Mouse (Mus musculus) CH12.LX (cell line): ENCODE results near the gene Slco1c1. TPM values are rescaled to one million over a fixed set of nuclear protein-coding genes. Genes with fewer than 3 reads are reported as not detected.

Source experiments
- DNase-seq: peaks from one replicate; pipeline ENCODE4 v3.0.0-alpha.2; 2013; ENCODE audit errors: extremely low read depth
- H3K27ac ChIP-seq: 2 replicates; pipeline ENCODE4 v1.5.1; 2012; ENCODE audit warnings: low read depth, mild to moderate bottlenecking, control low read depth, moderate library complexity; ENCODE audit not compliant: insufficient read depth
- H3K27me3 ChIP-seq: replicated peaks from 2 replicates; pipeline ENCODE3; 2012; ENCODE audit warnings: inconsistent platforms
- H3K36me3 ChIP-seq, 2 experiments: replicated peaks in 1 of 2; 2 replicates each; pipeline versions ENCODE3 to v1.6.1; 2012; ENCODE audit warnings: inconsistent platforms in 1 of 2, low read length in 1 of 2, mild to moderate bottlenecking in 1 of 2, mixed read lengths in 1 of 2, moderate library complexity in 1 of 2; ENCODE audit not compliant: control insufficient read depth in 1 of 2, insufficient read depth in 1 of 2
- H3K4me1 ChIP-seq, 2 experiments: 2 replicates each; pipeline ENCODE4 v1.6.1; 2012; ENCODE audit warnings: inconsistent platforms in 1 of 2, moderate library complexity in 1 of 2; ENCODE audit not compliant: insufficient read depth in 2 of 2, control insufficient read depth in 1 of 2
- H3K4me2 ChIP-seq: 2 replicates; pipeline ENCODE4 v1.6.1; 2012; ENCODE audit warnings: low read depth, mild to moderate bottlenecking, control low read depth; ENCODE audit not compliant: poor library complexity, insufficient read depth, severe bottlenecking
- H3K4me3 ChIP-seq, 3 experiments: fragments of 150-350 bp in 1 of 3; sonication (generic) in 1 of 3; replicated peaks in 1 of 3; 2 replicates each; pipeline versions ENCODE3 to v1.5.1; 2011 to 2012; ENCODE audit warnings: low read depth in 2 of 3, low read length in 2 of 3, mild to moderate bottlenecking in 2 of 3, moderate library complexity in 2 of 3, control low read depth in 1 of 3, improper control_type of control experiment in 1 of 3, inconsistent platforms in 1 of 3, mixed read lengths in 1 of 3; ENCODE audit not compliant: poor library complexity in 1 of 3
- H3K79me2 ChIP-seq: replicated peaks from 2 replicates; pipeline ENCODE4 v1.6.1; 2012; ENCODE audit warnings: mild to moderate bottlenecking, moderate library complexity; ENCODE audit not compliant: control insufficient read depth, poor library complexity, insufficient read depth, severe bottlenecking; ENCODE audit errors: extremely low read depth
- H3K9ac ChIP-seq: 2 replicates; pipeline ENCODE4 v1.6.1; 2012; ENCODE audit warnings: low read depth, mild to moderate bottlenecking, control low read depth, moderate library complexity; ENCODE audit not compliant: insufficient read depth
- H3K9me3 ChIP-seq: replicated peaks from 2 replicates; pipeline ENCODE3; 2012; ENCODE audit warnings: low read length, inconsistent platforms, mixed read lengths
- BHLHE40 ChIP-seq: IDR thresholded peaks from 2 replicates; pipeline ENCODE4 v1.6.1; 2011; ENCODE audit warnings: mild to moderate bottlenecking, low read depth, low read length, improper control_type of control experiment
- CTCF ChIP-seq, 2 experiments: IDR thresholded peaks in 1 of 2; conservative IDR thresholded peaks in 1 of 2; 2 replicates each; pipeline ENCODE4 v1.5.1; 2011 to 2012; ENCODE audit warnings: low read depth in 2 of 2, low read length in 2 of 2, improper control_type of control experiment in 1 of 2, inconsistent platforms in 1 of 2, mild to moderate bottlenecking in 1 of 2, moderate library complexity in 1 of 2
- E2F4 ChIP-seq: IDR thresholded peaks from 2 replicates; pipeline ENCODE4 v1.6.1; 2011; ENCODE audit warnings: low read depth, low read length, improper control_type of control experiment; ENCODE audit not compliant: insufficient replicate concordance
- ELF1 ChIP-seq: IDR thresholded peaks from 2 replicates; pipeline ENCODE4 v1.6.1; 2014; ENCODE audit warnings: low read depth, mild to moderate bottlenecking, inconsistent platforms, low read length, improper control_type of control experiment
- ETS1 ChIP-seq: conservative IDR thresholded peaks from 2 replicates; pipeline ENCODE4 v1.6.1; 2012; ENCODE audit warnings: low read depth, mild to moderate bottlenecking, inconsistent platforms, low read length, improper control_type of control experiment, moderate library complexity
- HCFC1 ChIP-seq: IDR thresholded peaks from 2 replicates; pipeline ENCODE4 v1.6.1; 2012; ENCODE audit warnings: low read depth, mild to moderate bottlenecking, inconsistent platforms, low read length, improper control_type of control experiment
- JUN ChIP-seq: IDR thresholded peaks from 2 replicates; pipeline ENCODE4 v1.6.1; 2011; ENCODE audit warnings: low read depth, mild to moderate bottlenecking, low read length, improper control_type of control experiment, moderate library complexity; ENCODE audit not compliant: insufficient read depth
- KAT2A ChIP-seq: IDR thresholded peaks from 2 replicates; pipeline ENCODE4 v1.6.1; 2012; ENCODE audit warnings: low read length, improper control_type of control experiment, inconsistent platforms; ENCODE audit not compliant: insufficient replicate concordance
- MEF2A ChIP-seq: IDR thresholded peaks from 2 replicates; pipeline ENCODE4 v1.6.1; 2014; ENCODE audit warnings: low read depth, mild to moderate bottlenecking, inconsistent platforms, low read length, improper control_type of control experiment, borderline replicate concordance
- MXI1 ChIP-seq: IDR thresholded peaks from 2 replicates; pipeline ENCODE4 v1.6.1; 2011; ENCODE audit warnings: mild to moderate bottlenecking, low read depth, low read length, improper control_type of control experiment
- MYC ChIP-seq: IDR thresholded peaks from 2 replicates; pipeline ENCODE4 v1.6.1; 2011; ENCODE audit warnings: low read depth, mild to moderate bottlenecking, improper control_type of control experiment, low read length
- NELFE ChIP-seq: IDR thresholded peaks from 2 replicates; pipeline ENCODE4 v1.6.1; 2011; ENCODE audit warnings: low read depth, low read length, improper control_type of control experiment
- NRF1 ChIP-seq: IDR thresholded peaks from 2 replicates; pipeline ENCODE4 v1.6.1; 2014; ENCODE audit warnings: low read depth, mild to moderate bottlenecking, inconsistent platforms, low read length, improper control_type of control experiment, moderate library complexity
- POLR2A ChIP-seq: IDR thresholded peaks from 2 replicates; pipeline ENCODE4 v1.6.1; 2011; ENCODE audit warnings: low read depth, mild to moderate bottlenecking, improper control_type of control experiment, low read length
- SMC3 ChIP-seq: IDR thresholded peaks from 2 replicates; pipeline ENCODE4 v1.6.1; 2011; ENCODE audit warnings: low read depth, low read length, improper control_type of control experiment
- USF1 ChIP-seq: IDR thresholded peaks from 2 replicates; pipeline ENCODE4 v1.6.1; 2014; ENCODE audit warnings: low read depth, mild to moderate bottlenecking, inconsistent platforms, low read length, improper control_type of control experiment
- USF2 ChIP-seq: conservative IDR thresholded peaks from 2 replicates; pipeline ENCODE4 v1.6.1; 2011; ENCODE audit warnings: low read depth, low read length, improper control_type of control experiment
- ZMIZ1 ChIP-seq: IDR thresholded peaks from 2 replicates; pipeline ENCODE4 v1.6.1; 2012; ENCODE audit warnings: low read depth, mild to moderate bottlenecking, inconsistent platforms, low read length, improper control_type of control experiment
- dilution Hi-C: fragments of 300-500 bp; cut with MboI; formaldehyde crosslinking; loops from 2 replicates; pipeline ENCODE4 v1.14.3; 2020; ENCODE audit warnings: low sequenced_read_pairs; ENCODE audit not compliant: extremely low pct_unique_long_range_greater_than_20kb, extremely low pct_ligation_motif_present
- in situ Hi-C: fragments of 300-500 bp; cut with MboI; formaldehyde crosslinking; loops from 3 replicates; pipeline ENCODE4 v1.14.3; 2019; ENCODE audit warnings: low sequenced_read_pairs, low pct_ligation_motif_present, low pct_unique_long_range_greater_than_20kb, mixed read lengths
- polyA plus RNA-seq: library from polyadenylated mRNA; unstranded; fragments of >175 nt; gene quantifications from 2 replicates; pipeline ENCODE4 v1.2.1, GENCODE M21; 2012; ENCODE audit warnings: low read depth; ENCODE audit not compliant: insufficient read length
- total RNA-seq, 2 experiments: library from RNA; depleted of rRNA; stranded (reverse); fragments of 300-350 nt in 1 of 2; fragments of >200 nt in 1 of 2; gene quantifications; 2 replicates each; pipeline ENCODE4 v1.2.3; 2012 to 2014

The Slco1c1 gene
- total and polyA plus RNA-seq, 3 experiments: not detected

DNA sequence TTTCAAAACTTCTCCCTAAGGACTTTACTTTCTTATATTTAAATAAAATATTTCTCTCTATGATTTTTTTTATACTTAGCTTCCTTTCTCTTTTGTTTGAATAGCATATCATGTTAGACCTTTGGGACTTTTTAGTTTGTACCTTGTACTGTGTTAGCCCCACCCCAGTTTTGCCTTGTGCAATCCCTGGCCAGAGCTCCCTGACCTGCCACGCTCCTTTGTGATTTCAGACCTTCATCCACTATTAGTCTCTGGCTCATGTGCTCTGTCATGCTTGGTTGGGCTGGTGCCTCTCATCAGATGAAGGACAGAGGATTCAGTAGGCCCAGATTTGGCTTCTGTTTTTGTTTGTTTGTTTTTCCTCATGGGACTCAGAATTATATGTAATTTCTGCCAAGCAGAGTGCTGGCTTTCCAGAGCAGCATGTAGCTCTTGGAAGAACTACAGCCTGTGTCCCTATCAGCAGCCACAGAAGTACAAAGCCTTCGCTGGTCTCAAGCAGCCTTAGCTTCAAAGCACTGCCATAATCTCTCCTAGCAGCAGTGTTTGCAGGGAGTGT, 86.6 kb downstream of the Slco1c1 start:
- Histone ChIP-seq H3K9ac (no peak overlapping the region), H3K27ac (no peak overlapping the region), H3K4me2 (no peak overlapping the region)
- TF ChIP-seq ZMIZ1 (no peak), MXI1 (no peak), POLR2A (no peak), SMC3 (no peak), NELFE (no peak), ETS1 (no peak), KAT2A (no peak), MEF2A (no peak), NRF1 (no peak), CTCF (conservative IDR thresholded peaks at IDR 0.05 in 1 of 2, IDR thresholded peaks at IDR 0.05 in 1 of 2; ENCODE audit: low read depth in 2 of 2, low read length in 2 of 2) (no peak), USF2 (no peak), USF1 (no peak)
- TF ChIP-seq, all 38 proteins: peak for 0
- Histone ChIP-seq H3K4me1 (no peaks in the 10 kb centered on the region), H3K4me3 (no peak overlapping the region), H3K9me3 (peaks cover 5% of the 10 kb centered on the region), H3K27me3 (no peaks in the 10 kb centered on the region), H3K36me3 (no peaks in the 10 kb centered on the region), H3K79me2 (no peaks in the 10 kb centered on the region)
- dilution Hi-C loops (no loop called here), in situ Hi-C loops (no loop called here)
- DNase-seq: no peak

DNA sequence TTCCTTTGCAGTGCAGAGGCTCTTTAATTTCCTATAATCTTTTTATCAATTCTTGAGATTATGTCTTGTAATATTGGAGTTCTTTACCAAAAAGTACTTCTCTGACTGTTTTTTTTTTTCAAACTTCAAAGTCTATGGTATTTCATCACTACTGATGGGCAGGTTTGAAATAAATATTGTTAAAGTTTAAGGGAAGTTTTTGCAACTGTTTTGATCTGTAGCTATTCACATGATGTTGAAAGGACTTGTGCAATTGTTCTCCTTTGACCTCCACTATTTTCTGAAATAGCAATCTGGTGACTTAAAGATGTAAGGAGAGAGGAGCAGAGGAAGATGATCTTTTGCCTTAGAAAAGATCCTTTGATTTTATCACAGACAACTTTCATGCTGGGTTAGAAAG, 89.8 kb downstream of the Slco1c1 start:
- Histone ChIP-seq H3K9ac (no peak overlapping the region), H3K36me3 (no peaks in the 10 kb centered on the region), H3K4me2 (no peak overlapping the region), H3K27ac (no peak overlapping the region), H3K4me1 (no peaks in the 10 kb centered on the region), H3K9me3 (peaks cover 5% of the 10 kb centered on the region), H3K27me3 (no peaks in the 10 kb centered on the region), H3K4me3 (no peak overlapping the region), H3K79me2 (no peaks in the 10 kb centered on the region)
- no peak for DNase-seq
- TF ChIP-seq HCFC1 (no peak), MYC (no peak)
- dilution Hi-C loops (no loop called here), in situ Hi-C loops (no loop called here)

DNA sequence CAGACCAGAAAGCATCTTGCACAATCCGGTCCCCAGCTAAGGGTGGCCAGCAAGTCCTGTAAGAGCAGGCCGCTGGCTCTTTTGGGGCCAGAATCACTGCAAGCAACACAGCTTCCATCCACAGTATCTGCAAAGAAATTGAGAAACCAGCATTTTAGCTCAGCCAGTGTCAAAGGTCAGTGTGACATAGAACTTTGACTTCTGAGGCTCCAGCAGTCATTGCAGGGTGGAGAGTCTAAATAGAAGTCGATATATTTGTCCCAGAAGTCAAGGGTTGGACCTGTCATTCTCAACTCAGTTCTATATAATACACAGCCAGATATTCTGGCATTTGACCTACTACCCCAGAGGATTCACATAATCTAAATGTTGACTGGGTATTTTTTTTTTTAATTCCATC, 91.2 kb downstream of the Slco1c1 start:
- in situ Hi-C loops: no loop called here
- no peaks in the 10 kb centered on the region for H3K27me3 ChIP-seq

More for the DNA sequence above, 91.2 kb downstream of the Slco1c1 start:
- Histone ChIP-seq H3K9me3 (peaks cover 5% of the 10 kb centered on the region), H3K27ac (no peak overlapping the region), H3K36me3 (no peaks in the 10 kb centered on the region), H3K4me2 (no peak overlapping the region), H3K4me3 (no peak overlapping the region), H3K4me1 (no peaks in the 10 kb centered on the region), H3K9ac (no peak overlapping the region), H3K79me2 (no peaks in the 10 kb centered on the region)
- dilution Hi-C loops: no loop called here
- TF ChIP-seq ELF1 (no peak), JUN (no peak), ZMIZ1 (no peak), BHLHE40 (no peak), E2F4 (no peak), NELFE (no peak), HCFC1 (no peak)
- DNase-seq: no peak
